Mouse (Mus musculus) embryonic facial prominence, embryonic 13.5 days (tissue): ENCODE results near the gene Ube2j1. TPM values are rescaled to one million over a fixed set of nuclear protein-coding genes. Genes with fewer than 3 reads are reported as not detected.

Source experiments
- ATAC-seq: fragments of 200-750 bp; cut with Nextera tagmentation; 2 replicates; pipeline ENCODE4 v1.8.0; 2017; ENCODE audit warnings: low read depth; ENCODE audit not compliant: insufficient number of reproducible peaks, insufficient read depth, low FRiP score, low TSS enrichment
- H3K27ac ChIP-seq: fragments of 300-500 bp; sonication (generic); 2 replicates; pipeline ENCODE4 v1.5.1; 2015; ENCODE audit warnings: moderate library complexity, mild to moderate bottlenecking, inconsistent platforms
- H3K27me3 ChIP-seq: fragments of 300-500 bp; sonication (generic); 2 replicates; pipeline ENCODE4 v1.6.1; 2015; ENCODE audit warnings: mild to moderate bottlenecking, inconsistent platforms
- H3K36me3 ChIP-seq: fragments of 300-500 bp; sonication (generic); 2 replicates; pipeline ENCODE4 v1.6.1; 2015; ENCODE audit warnings: mild to moderate bottlenecking, inconsistent platforms
- H3K4me1 ChIP-seq: fragments of 300-500 bp; sonication (generic); 2 replicates; pipeline ENCODE4 v1.6.1; 2015; ENCODE audit warnings: inconsistent platforms
- H3K4me2 ChIP-seq: fragments of 300-500 bp; sonication (generic); 2 replicates; pipeline ENCODE4 v1.6.1; 2015; ENCODE audit warnings: moderate library complexity, mild to moderate bottlenecking, inconsistent platforms
- H3K4me3 ChIP-seq: fragments of 300-500 bp; sonication (generic); 2 replicates; pipeline ENCODE4 v1.5.1; 2015; ENCODE audit warnings: mild to moderate bottlenecking, inconsistent platforms
- H3K9ac ChIP-seq: fragments of 300-500 bp; sonication (generic); 2 replicates; pipeline ENCODE4 v1.6.1; 2015; ENCODE audit warnings: mild to moderate bottlenecking, inconsistent platforms
- H3K9me3 ChIP-seq: fragments of 300-500 bp; sonication (generic); 2 replicates; pipeline ENCODE4 v1.6.1; 2016; ENCODE audit warnings: inconsistent platforms
- WGBS: fragments of 180-500 bp; shearing (Covaris S2); methylation state at CpG from one replicate; pipeline ENCODE4 v1.1.7; 2015; ENCODE audit warnings: mixed read lengths; 5-methylcytosine and 5-hydroxymethylcytosine counted together
- polyA plus RNA-seq: library from polyadenylated mRNA; unstranded; fragments of >200 nt; fragmentation: Nextera tagmentation; extraction: Ambion mirVana; gene quantifications from 2 replicates; pipeline ENCODE4 v1.2.1, GENCODE M21; 2015

The Ube2j1 gene
- polyA plus RNA-seq, 1 experiment from 2014 or later = 34.1 TPM

DNA sequence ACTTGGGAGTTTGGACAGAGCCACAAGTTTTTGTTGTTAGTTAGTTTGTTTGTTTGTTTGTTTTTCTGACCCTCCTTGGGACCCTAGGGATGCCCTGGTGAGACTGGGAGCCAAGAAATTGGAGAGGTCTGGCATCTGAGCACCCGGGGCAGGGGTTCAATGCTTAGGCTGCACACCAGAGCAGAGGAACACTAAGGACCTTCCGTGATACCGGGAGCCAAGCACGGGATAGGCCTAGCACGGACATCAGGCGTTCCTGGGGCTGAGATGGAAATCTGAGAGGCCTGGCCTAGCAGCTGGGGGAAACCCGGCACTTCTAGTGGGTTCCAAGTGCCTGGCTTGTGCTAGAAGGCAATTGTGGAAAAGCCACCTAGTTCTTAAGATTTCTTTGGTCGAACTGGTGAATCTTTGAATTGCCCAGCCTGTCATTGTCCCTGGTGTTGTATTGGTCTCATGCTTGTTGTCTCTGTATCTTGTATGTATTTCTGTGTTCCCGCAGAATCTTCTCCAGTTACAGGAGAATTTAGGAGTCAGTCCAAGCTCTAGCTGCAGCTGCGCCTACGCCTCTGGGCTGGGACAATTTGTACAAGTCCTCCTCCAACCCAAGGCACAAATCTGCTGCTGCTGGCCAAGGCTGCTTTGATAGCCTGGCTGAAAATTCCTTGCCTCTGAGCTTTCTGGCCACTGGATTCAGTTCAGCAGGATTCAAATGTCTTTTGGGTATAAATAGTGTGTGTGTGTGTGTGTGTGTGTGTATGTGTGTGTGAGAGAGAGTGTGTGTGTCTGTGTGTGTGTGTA is 26.9 kb downstream of the Ube2j1 start:
- Histone ChIP-seq H3K9ac (no peak overlapping the region), H3K4me3 (no peak overlapping the region), H3K27ac (peak overlapping the region; percentile 34; the same call in 1 of the 2 replicates), H3K9me3 (no peaks in the 10 kb centered on the region), H3K27me3 (no peaks in the 10 kb centered on the region), H3K4me2 (no peak overlapping the region), H3K36me3 (no peaks in the 10 kb centered on the region), H3K4me1 (peaks cover 8% of the 10 kb centered on the region; the same call in 1 of the 2 replicates)
- ATAC-seq = no peak
- 47% methylated on average over 11 of the region's 11 CpGs for WGBS

DNA sequence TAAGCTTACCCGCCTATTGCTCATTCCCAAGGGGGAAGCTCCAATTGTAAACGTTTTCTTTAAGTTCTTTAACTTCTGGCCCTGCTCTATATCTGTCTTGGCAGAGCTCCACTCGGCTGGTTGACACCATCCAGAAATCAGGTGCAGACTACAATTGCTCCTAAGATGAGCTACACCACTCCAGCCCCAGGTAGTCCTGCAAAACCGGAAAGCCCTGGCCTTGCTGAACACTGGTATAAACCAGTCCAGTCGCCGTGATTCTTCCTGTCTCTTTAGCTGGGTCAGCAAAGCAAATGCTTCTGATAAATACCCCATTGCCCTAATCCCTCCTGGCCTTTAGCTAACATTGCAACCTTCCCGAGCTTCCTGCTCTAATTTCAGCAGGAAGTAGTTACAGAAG is 29.9 kb downstream of the Ube2j1 start:
- Histone ChIP-seq H3K4me1 (peaks cover 8% of the 10 kb centered on the region; the same call in 1 of the 2 replicates), H3K36me3 (no peaks in the 10 kb centered on the region), H3K9me3 (no peaks in the 10 kb centered on the region), H3K4me2 (no peak overlapping the region), H3K4me3 (no peak overlapping the region), H3K27me3 (no peaks in the 10 kb centered on the region), H3K27ac (no peak overlapping the region), H3K9ac (no peak overlapping the region)
- no peak for ATAC-seq
- WGBS = 37% methylated on average over 7 of the region's 7 CpGs

DNA sequence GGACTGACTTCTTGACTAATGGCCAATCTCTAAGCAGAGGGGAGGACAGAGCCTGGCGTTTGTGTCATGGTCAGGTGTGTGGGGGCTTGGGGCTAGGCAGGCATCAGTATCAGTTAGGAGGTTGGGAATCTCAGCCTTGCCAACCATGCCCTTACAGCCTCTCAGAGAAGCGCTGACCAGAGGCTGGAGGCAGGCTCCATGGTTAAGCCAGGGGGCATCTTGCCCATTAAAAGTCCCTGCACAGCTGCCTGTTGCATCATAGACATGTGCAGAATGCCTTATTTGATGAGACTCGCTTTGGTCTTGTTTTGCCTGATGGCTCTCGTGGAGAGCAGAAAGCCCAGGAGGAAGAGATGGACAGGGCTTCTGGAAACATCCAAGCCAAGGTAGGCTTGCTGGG is 31.8 kb downstream of the Ube2j1 start, which contains the start of gene Gabrr2:
Gabrr2 (plus strand) TSS at position 19 of the 400 bp plus-strand sequence.
- no peak within 1 kb of the TSS for H3K4me2 ChIP-seq
- 89% methylated on average over 4 of the region's 4 CpGs for WGBS
- H3K9me3 ChIP-seq = no peaks in the 10 kb centered on the region
- H3K4me1 ChIP-seq = peaks cover 6% of the 10 kb centered on the region; the same call in 1 of the 2 replicates
- no peak within 1 kb of the TSS for H3K4me3 ChIP-seq
- no peak within 1 kb of the TSS for H3K27ac ChIP-seq
- no peak for ATAC-seq
- no peak within 1 kb of the TSS for H3K9ac ChIP-seq
- no peaks in the 10 kb centered on the region for H3K36me3 ChIP-seq
- H3K27me3 ChIP-seq = no peaks in the 10 kb centered on the region

DNA sequence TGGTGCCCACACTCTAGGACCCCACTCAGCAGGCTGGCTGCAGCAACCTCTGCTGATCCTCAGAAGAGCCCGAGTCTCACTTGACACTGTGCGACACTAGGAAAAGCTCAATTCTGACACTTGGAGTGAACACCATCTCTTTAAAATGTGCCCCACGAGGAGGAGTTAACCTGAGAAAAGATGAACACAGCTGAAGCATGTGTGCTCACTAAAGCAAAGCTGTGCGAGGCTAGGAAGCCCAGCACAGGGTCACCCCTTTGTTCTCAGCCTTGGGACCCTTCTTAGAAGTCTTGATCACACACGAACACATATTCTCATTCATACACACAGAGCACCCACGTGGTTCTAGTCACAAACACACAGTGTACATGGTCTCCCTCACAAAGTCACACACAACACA is 33.8 kb downstream of the Ube2j1 start:
- no peaks in the 10 kb centered on the region for H3K36me3 ChIP-seq
- H3K4me2 ChIP-seq = no peak overlapping the region
- ATAC-seq = no peak
- no peak overlapping the region for H3K27ac ChIP-seq
- H3K9me3 ChIP-seq = no peaks in the 10 kb centered on the region
- WGBS = 72% methylated on average over 6 of the region's 6 CpGs
- no peaks in the 10 kb centered on the region for H3K27me3 ChIP-seq
- H3K4me3 ChIP-seq = no peak overlapping the region
- no peaks in the 10 kb centered on the region for H3K4me1 ChIP-seq
- H3K9ac ChIP-seq = no peak overlapping the region

DNA sequence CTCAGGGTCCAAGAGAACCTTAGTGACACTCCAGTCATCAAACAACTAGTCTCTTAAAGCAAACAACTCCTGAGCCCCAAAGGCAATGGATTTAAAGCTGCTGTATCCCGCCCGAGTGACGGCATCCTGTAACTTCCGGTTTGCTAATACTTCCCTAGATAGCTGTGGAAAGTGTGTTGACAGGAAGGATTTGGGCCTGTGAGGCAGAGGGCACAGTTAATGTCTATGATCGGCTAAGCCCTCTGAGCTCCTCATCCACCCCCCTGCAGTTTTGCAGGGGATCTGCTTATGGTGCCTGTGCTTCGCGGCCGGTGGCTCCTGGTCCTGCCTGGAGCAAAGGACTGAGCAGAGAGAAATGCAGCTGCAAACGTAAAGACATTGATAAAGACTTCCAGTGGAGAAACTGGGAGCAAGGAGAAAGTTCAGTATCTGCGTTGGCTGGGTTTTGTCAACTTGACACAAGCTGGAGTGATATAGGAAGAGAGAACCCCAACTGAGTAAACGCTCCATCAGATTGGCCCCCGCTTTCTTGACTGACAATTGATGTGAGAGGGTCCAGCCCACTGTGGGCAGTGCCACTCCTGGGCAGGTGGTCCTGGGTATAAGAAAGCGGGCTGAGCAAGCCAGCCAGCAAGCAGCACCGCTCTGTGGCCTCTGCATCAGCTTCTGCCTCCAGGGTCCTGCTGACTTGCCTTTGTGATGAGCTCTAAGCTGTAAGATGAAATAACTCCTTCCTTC is 35.2 kb downstream of the Ube2j1 start:
- H3K27me3 ChIP-seq = no peaks in the 10 kb centered on the region
- H3K4me3 ChIP-seq = no peak overlapping the region
- no peak overlapping the region for H3K27ac ChIP-seq
- no peaks in the 10 kb centered on the region for H3K36me3 ChIP-seq
- H3K4me1 ChIP-seq = no peaks in the 10 kb centered on the region
- ATAC-seq = no peak
- 59% methylated on average over 14 of the region's 14 CpGs for WGBS
- H3K9me3 ChIP-seq = no peaks in the 10 kb centered on the region
- no peak overlapping the region for H3K4me2 ChIP-seq
- H3K9ac ChIP-seq = no peak overlapping the region

DNA sequence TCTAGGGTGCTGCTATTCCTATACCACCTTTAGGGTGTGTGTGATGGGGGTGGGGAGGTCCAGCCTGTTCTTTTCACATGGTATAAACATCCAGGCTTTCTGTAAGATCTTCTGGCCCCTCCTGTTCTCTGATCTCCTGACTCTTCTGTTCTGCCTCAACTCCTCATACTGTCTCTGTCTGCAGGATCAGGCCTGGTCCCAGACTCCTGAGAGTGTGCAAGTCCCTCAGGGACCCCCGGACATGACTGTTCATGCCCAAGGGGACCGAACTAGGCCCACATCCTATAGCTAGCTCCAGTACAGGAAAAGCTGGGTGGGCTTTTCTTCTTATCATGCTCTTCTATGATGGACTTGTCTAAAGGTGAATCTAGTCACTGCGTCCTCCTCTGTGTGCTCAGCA is 36.1 kb downstream of the Ube2j1 start:
- Histone ChIP-seq H3K9ac (no peak overlapping the region), H3K27me3 (no peaks in the 10 kb centered on the region), H3K4me2 (no peak overlapping the region), H3K27ac (no peak overlapping the region), H3K36me3 (no peaks in the 10 kb centered on the region), H3K4me1 (no peaks in the 10 kb centered on the region), H3K4me3 (no peak overlapping the region), H3K9me3 (no peaks in the 10 kb centered on the region)
- no peak for ATAC-seq
- 88% methylated on average over 3 of the region's 3 CpGs for WGBS

DNA sequence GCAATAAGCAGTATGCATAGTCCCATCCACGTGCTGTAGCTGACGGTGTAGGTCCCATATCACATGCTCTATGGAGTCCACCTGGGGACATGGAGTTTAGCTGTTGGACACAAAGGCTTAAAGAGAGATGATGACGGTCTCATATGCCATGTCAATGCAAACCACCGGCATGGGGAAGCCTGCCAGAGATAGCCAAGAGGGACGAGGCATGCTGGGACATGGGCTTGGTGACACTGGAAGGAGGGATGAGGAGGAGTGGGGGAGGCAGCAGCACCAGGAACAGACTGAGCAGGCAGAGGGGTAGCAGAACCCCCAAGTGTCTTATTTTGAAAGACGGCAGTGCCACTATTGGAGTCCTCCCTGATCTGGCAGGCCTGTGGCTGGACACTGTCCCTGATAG is 36.6 kb downstream of the Ube2j1 start:
- no peak overlapping the region for H3K27ac ChIP-seq
- H3K4me3 ChIP-seq = no peak overlapping the region
- no peaks in the 10 kb centered on the region for H3K9me3 ChIP-seq
- no peak overlapping the region for H3K9ac ChIP-seq
- ATAC-seq = no peak
- 86% methylated on average over 6 of the region's 6 CpGs for WGBS
- no peaks in the 10 kb centered on the region for H3K27me3 ChIP-seq
- H3K36me3 ChIP-seq = no peaks in the 10 kb centered on the region
- no peaks in the 10 kb centered on the region for H3K4me1 ChIP-seq
- no peak overlapping the region for H3K4me2 ChIP-seq

DNA sequence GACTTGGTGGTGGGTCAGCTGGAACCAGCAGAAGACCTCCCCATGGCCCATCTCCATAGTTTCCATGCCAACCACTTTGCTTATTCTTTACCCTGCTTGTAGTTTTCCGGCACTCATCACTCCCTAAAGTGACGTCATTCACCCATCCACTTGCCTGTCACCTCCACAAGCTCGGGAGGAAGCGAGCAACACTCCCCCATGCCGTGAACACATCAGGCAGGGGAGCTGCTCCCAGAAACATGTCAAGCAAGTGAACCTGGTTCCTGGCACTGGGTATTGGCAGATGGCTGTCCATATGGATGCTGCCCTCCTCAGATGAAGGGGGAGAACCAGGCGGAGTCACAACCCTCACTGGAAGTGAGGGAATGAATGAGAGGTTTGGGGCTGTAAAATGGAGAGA is 37.7 kb downstream of the Ube2j1 start:
- ATAC-seq = no peak
- no peaks in the 10 kb centered on the region for H3K9me3 ChIP-seq
- no peaks in the 10 kb centered on the region for H3K4me1 ChIP-seq
- H3K9ac ChIP-seq = no peak overlapping the region
- H3K4me3 ChIP-seq = no peak overlapping the region
- H3K27me3 ChIP-seq = no peaks in the 10 kb centered on the region
- whole genome bisulfite sequencing = 82% methylated on average over 6 of the region's 6 CpGs
- H3K36me3 ChIP-seq = no peaks in the 10 kb centered on the region
- no peak overlapping the region for H3K27ac ChIP-seq
- H3K4me2 ChIP-seq = no peak overlapping the region

DNA sequence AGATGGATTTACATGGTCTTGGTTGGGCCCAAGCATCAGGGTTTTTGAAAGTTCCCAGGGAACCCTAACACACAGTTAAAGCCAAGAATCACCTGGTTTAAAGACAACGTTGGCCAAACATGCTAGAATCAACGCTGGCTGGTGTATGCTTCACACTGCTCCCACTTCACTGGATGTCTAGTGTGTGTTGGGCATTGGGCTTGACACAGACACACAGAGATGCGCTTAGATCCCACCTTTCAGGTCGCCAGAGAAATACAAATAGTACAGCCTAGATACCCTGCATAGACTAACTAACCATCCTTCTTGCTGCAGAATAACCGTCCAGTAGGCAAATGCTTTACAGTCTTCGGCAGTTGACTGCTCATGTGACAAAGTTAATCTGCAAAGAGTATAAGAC is 39.1 kb downstream of the Ube2j1 start:
- Histone ChIP-seq H3K36me3 (no peaks in the 10 kb centered on the region), H3K27ac (no peak overlapping the region), H3K9me3 (no peaks in the 10 kb centered on the region), H3K27me3 (no peaks in the 10 kb centered on the region), H3K9ac (no peak overlapping the region), H3K4me1 (no peaks in the 10 kb centered on the region), H3K4me3 (no peak overlapping the region), H3K4me2 (no peak overlapping the region)
- no peak for ATAC-seq
- WGBS = 91% methylated on average over 6 of the region's 6 CpGs

DNA sequence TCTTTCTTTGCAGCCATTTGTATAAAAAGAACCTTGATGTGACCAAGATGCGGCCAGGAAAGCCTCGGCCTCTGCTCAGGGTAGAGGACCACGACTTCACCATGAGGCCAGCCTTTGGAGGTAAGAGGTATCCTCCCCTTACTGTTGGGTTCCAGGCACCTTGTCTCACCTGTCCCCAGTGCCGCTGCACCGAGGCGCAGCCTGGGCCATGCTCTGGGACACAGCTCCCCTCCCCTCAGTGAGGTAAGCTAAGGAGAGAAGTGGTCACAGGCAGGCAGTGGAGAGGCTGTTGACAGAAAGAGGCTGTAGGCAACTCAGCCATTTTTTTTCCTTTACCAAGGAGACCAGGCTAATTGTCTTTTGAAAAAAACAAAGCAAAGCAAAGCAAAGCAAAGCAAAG is 40.1 kb downstream of the Ube2j1 start:
- WGBS = 90% methylated on average over 6 of the region's 6 CpGs
- no peak for ATAC-seq

DNA sequence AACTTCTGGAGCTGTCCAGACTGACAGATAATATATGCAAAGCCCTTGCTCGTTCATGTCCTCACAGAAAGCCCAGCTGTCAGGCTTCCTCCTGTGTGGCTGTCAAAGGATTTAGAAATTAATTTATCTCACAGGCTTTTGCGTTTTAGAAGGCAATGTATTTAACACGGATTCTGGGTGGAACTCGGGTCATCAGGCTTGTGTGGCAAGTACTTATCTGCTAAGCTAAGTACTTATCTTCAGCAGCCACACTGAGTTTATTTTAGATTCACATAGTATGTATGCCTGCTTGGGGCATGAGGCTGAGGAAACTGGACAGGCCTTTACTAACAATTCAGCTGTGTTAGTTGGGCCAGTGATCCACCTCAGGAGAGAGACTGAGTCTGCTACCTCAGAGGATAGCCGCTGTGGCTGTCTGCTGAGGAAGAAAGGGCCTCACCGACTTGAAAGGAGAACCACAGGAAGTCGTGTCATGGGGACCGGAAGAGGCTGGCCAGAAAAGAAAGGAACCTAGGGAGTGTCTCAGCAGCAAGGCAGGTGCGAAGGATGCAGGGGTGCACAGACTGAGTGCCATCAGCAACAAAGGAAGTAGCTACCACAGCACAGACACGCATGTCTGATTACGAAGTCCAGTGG is 41.4 kb downstream of the Ube2j1 start:
- 58% methylated on average over 11 of the region's 11 CpGs for WGBS
- Histone ChIP-seq H3K27ac (no peak overlapping the region), H3K4me1 (no peaks in the 10 kb centered on the region), H3K36me3 (no peaks in the 10 kb centered on the region), H3K4me3 (no peak overlapping the region), H3K9me3 (no peaks in the 10 kb centered on the region), H3K27me3 (no peaks in the 10 kb centered on the region), H3K9ac (no peak overlapping the region), H3K4me2 (no peak overlapping the region)
- no peak for ATAC-seq

More for the DNA sequence above, 40.1 kb downstream of the Ube2j1 start:
- Histone ChIP-seq H3K4me2 (no peak overlapping the region), H3K9ac (no peak overlapping the region), H3K4me3 (no peak overlapping the region), H3K9me3 (no peaks in the 10 kb centered on the region), H3K27me3 (no peaks in the 10 kb centered on the region), H3K27ac (no peak overlapping the region), H3K36me3 (no peaks in the 10 kb centered on the region), H3K4me1 (no peaks in the 10 kb centered on the region)
